Mouse (Mus musculus): ENCODE results near the gene Cldn3.

DNA sequence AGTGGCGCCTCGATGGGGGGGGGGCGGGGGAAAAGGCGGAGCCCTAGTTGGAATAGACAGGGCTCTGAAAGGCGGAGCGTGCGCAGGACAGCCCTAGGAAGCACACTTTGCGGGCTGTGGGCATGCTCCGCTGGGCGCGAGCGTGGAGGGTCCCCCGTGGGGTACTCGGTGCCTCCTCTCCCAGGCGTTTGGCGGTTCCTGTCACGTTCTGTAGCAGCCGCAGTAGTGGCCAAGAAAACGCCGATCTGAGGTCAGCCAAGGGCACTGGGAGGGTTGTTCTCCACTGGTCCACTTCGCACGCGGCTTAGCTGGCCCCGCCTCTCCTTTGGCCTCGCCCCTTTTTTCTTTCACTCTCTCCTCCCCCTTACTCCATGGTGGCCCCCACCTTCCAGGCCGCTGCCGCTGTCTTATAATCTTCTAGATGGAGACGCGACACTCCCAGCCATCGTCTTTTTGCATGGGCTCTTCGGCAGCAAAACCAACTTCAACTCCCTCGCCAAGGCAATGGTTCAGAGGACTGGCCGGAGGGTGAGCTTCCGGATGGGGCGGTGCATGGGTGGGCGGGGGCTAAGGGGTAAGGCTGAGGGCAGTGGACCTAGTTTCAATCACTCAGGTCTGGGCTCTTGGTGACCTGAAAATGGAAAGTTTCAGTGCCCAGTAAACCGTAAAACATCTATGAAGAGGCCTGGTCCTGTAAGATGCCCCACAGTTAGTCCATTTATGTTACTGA lies 23.7 kb downstream of the Cldn3 start:
- TF ChIP-seq POLR2A (IDR thresholded peaks at IDR 0.05; ENCODE audit: control insufficient read depth, extremely low read depth, insufficient read depth, low read length, poor library complexity) = 0 out of 2 replicates have a peak, but pooled peaks have one; percentile 18
- no peak for TF ChIP-seq CTCF (IDR thresholded peaks at IDR 0.05; ENCODE audit: borderline replicate concordance, control insufficient read depth, extremely low read depth, insufficient read depth, low read length, poor library complexity)

All from thymus, adult 2 months (tissue).